Mouse (Mus musculus) macrophage (primary cell): Measurements from ENCODE around the gene Adat2. TPM values are rescaled to one million over a fixed set of nuclear protein-coding genes. Genes with fewer than 3 reads are reported as not detected.
A peak's percentile ranks its signal among the peaks of the same experiment; 100 is the strongest.

Experiments
- H3K27ac ChIP-seq: fragments of 350-480 bp; formaldehyde crosslinking; 2 replicates; pipeline ENCODE4 v1.9.0; 2021
- H3K36me3 ChIP-seq: fragments of 350-480 bp; formaldehyde crosslinking; 2 replicates; pipeline ENCODE4 v1.9.0; 2021; ENCODE audit errors: inconsistent target
- H3K4me3 ChIP-seq: fragments of 350-480 bp; formaldehyde crosslinking; 2 replicates; pipeline ENCODE4 v1.9.0; 2021; ENCODE audit errors: inconsistent target
- H3K79me2 ChIP-seq: fragments of 350-480 bp; formaldehyde crosslinking; 2 replicates; pipeline ENCODE4 v1.9.0; 2021; ENCODE audit errors: inconsistent target
- WGBS: methylation state at CpG from one replicate; pipeline ENCODE4 v1.1.7; 2026; ENCODE audit warnings: inconsistent platforms; ENCODE audit not compliant: missing documents; 5-methylcytosine and 5-hydroxymethylcytosine counted together
- polyA plus RNA-seq: library from polyadenylated mRNA; stranded (reverse); fragments of 250-400 nt; gene quantifications from 3 replicates; pipeline ENCODE4 v1.2.4, GENCODE M21; 2018; ENCODE audit warnings: inconsistent platforms
- total RNA-seq, 78 experiments: library from RNA; depleted of rRNA; stranded (reverse); fragments of 250-400 nt; gene quantifications; 1 replicate in 9 of 78; 2 replicates in 24 of 78; 3 replicates in 43 of 78; 4 replicates in 2 of 78; pipeline ENCODE4 v1.2.4; 2018; ENCODE audit warnings: inconsistent platforms in 56 of 78

The Adat2 gene
- total RNA-seq (2018; cell fraction: chromatin; rRNA removed), result 1 to 10 TPM in 23 of 26 experiments, under 1 TPM in 2, not detected in 1; 0.61 to 8.6 (median 3.6) TPM
- total RNA-seq (2018; cell fraction: cytosol; rRNA removed), result 1 to 10 TPM; 2.4 to 5.6 (median 4.1) TPM
- 1 to 10 TPM in 25 of 26 experiments, under 1 TPM in 1; 0.99 to 6.3 (median 2.9) TPM for total RNA-seq (2018; cell fraction: nucleus; rRNA removed)
- 2.7 to 4.7 TPM (median 2.8 TPM) in 3 replicates for polyA plus RNA-seq

- peak within 1 kb of the TSS; percentile 92 for H3K4me3 ChIP-seq
- 2% methylated on average over 51 of the region's 51 CpGs for WGBS
- H3K79me2 ChIP-seq, result peaks cover 8% of the 10 kb centered on the region; the same call in 1 of the 2 replicates
- no peaks in the 10 kb centered on the region for H3K36me3 ChIP-seq
- H3K27ac ChIP-seq, result peak within 1 kb of the TSS; percentile 29; the same call in 1 of the 2 replicates
Measured at GRCm38 (mm10) chr10:13552646-13553497, at the start of gene Adat2, which contains the start of gene Pex3. Gene Adat2, plus strand, starts transcription at chr10:13552894. Gene Pex3, minus strand, starts transcription at chr10:13553142.

GRCm38 (mm10) chr10:13521857-13522256 lies 30.8 kb upstream of the Adat2 start:
- Histone ChIP-seq H3K4me3 (no peak overlapping the region), H3K36me3 (no peaks in the 10 kb centered on the region), H3K27ac (no peak overlapping the region), H3K79me2 (no peaks in the 10 kb centered on the region)
- 98% methylated on average over 4 of the region's 4 CpGs for WGBS

- Histone ChIP-seq H3K79me2 (no peaks in the 10 kb centered on the region), H3K27ac (no peak overlapping the region), H3K36me3 (peaks cover 15% of the 10 kb centered on the region; the same call in 1 of the 2 replicates), H3K4me3 (no peak overlapping the region)
- WGBS, result 100% methylated on average over 4 of the region's 4 CpGs
Measured at GRCm38 (mm10) chr10:13528155-13528554, 24.5 kb upstream of the Adat2 start.

- 83% methylated on average over 3 of the region's 3 CpGs for WGBS
- Histone ChIP-seq H3K27ac (no peak overlapping the region), H3K4me3 (no peak overlapping the region), H3K79me2 (no peaks in the 10 kb centered on the region), H3K36me3 (peaks cover 40% of the 10 kb centered on the region)
Measured at GRCm38 (mm10) chr10:13534751-13535150, 17.9 kb upstream of the Adat2 start.

GRCm38 (mm10) chr10:13536706-13537105 lies 16.0 kb upstream of the Adat2 start:
- H3K79me2 ChIP-seq, result no peaks in the 10 kb centered on the region
- 96% methylated on average over 5 of the region's 7 CpGs for WGBS
- peaks cover 33% of the 10 kb centered on the region for H3K36me3 ChIP-seq
- no peak overlapping the region for H3K27ac ChIP-seq
- no peak overlapping the region for H3K4me3 ChIP-seq

- WGBS, result 47% methylated on average over 7 of the region's 7 CpGs
- Histone ChIP-seq H3K4me3 (no peak overlapping the region), H3K79me2 (no peaks in the 10 kb centered on the region), H3K36me3 (peaks cover 27% of the 10 kb centered on the region), H3K27ac (no peak overlapping the region)
Measured at GRCm38 (mm10) chr10:13539769-13540333, 12.8 kb upstream of the Adat2 start.

GRCm38 (mm10) chr10:13541721-13542120 lies 11.0 kb upstream of the Adat2 start:
- Histone ChIP-seq H3K27ac (no peak overlapping the region), H3K36me3 (peaks cover 23% of the 10 kb centered on the region; the same call in 1 of the 2 replicates), H3K79me2 (no peaks in the 10 kb centered on the region), H3K4me3 (no peak overlapping the region)
- WGBS, result 93% methylated on average over 4 of the region's 5 CpGs

GRCm38 (mm10) chr10:13553498-13553985 lies 848 bp downstream of the Adat2 start:
- Histone ChIP-seq H3K79me2 (peaks cover 8% of the 10 kb centered on the region; the same call in 1 of the 2 replicates), H3K4me3 (peak overlapping the region; percentile 92), H3K36me3 (no peaks in the 10 kb centered on the region), H3K27ac (no peak overlapping the region)
- 15% methylated on average over 10 of the region's 10 CpGs for WGBS

- no peak overlapping the region for H3K4me3 ChIP-seq
- no peak overlapping the region for H3K27ac ChIP-seq
- H3K79me2 ChIP-seq, result peaks cover 8% of the 10 kb centered on the region; the same call in 1 of the 2 replicates
- no peaks in the 10 kb centered on the region for H3K36me3 ChIP-seq
- WGBS, result 100% methylated on average over 1 of the region's 1 CpGs
Measured at GRCm38 (mm10) chr10:13554316-13554715, 1.6 kb downstream of the Adat2 start.

GRCm38 (mm10) chr10:13560014-13560674 lies 7.5 kb downstream of the Adat2 start:
- no peaks in the 10 kb centered on the region for H3K79me2 ChIP-seq
- 54% methylated on average over 12 of the region's 13 CpGs for WGBS
- H3K36me3 ChIP-seq, result 0 out of 2 replicates have a peak, but pooled peaks cover 7% of the 10 kb centered on the region
- no peak overlapping the region for H3K4me3 ChIP-seq
- no peak overlapping the region for H3K27ac ChIP-seq

- no peak overlapping the region for H3K27ac ChIP-seq
- no peaks in the 10 kb centered on the region for H3K79me2 ChIP-seq
- 0 out of 2 replicates have a peak, but pooled peaks cover 7% of the 10 kb centered on the region for H3K36me3 ChIP-seq
- no peak overlapping the region for H3K4me3 ChIP-seq
- 37% methylated on average over 24 of the region's 24 CpGs for WGBS
Measured at GRCm38 (mm10) chr10:13564364-13565079, 11.8 kb downstream of the Adat2 start.

GRCm38 (mm10) chr10:13565080-13565448 lies 12.4 kb downstream of the Adat2 start:
- WGBS, result 41% methylated on average over 8 of the region's 8 CpGs
- H3K4me3 ChIP-seq, result no peak overlapping the region
- H3K36me3 ChIP-seq, result 0 out of 2 replicates have a peak, but pooled peaks cover 7% of the 10 kb centered on the region
- no peaks in the 10 kb centered on the region for H3K79me2 ChIP-seq
- no peak overlapping the region for H3K27ac ChIP-seq

- Histone ChIP-seq H3K36me3 (0 out of 2 replicates have a peak, but pooled peaks cover 7% of the 10 kb centered on the region), H3K4me3 (no peak overlapping the region), H3K27ac (no peak overlapping the region), H3K79me2 (no peaks in the 10 kb centered on the region)
- WGBS, result 91% methylated on average over 13 of the region's 13 CpGs
Measured at GRCm38 (mm10) chr10:13566393-13566792, 13.7 kb downstream of the Adat2 start.
